Mouse (Mus musculus): ENCODE data around the gene Gm4312.
"Not testable (repeated sequence)": the region's sequence is repeated elsewhere in the genome, so short reads cannot be mapped to it uniquely, and the experiment has no call there.

Gene Gm4312

DNA sequence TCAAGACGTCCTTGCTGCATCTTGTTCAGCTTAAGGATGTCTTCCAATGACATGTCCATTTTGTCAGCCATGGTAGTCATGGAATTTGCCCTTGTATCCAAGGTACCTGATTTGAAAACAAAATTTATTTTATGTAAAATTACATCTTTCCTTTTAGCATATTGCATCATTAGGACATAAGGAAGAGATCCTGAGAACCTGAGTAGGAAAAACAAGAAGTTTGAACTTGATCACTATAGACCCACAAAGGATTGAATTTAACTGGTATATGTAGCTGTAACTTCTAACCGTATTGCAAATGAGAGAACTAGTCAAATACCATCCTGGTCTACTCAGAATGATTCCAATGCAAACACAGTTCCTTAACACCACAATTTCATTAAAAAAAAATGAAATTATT, at the start of gene Gm4312:
Gene Gm4312 (minus strand): TSS at position 101 of the 400 bp plus-strand sequence.
- not testable (repeated sequence) for DNase-seq (ENCODE audit: low spot score)

- no peak for DNase-seq (ENCODE audit: low spot score)
These were observed 45.2 kb upstream of the Gm4312 start for GRCm38 (mm10) chr10:100427592-100427991.

DNA sequence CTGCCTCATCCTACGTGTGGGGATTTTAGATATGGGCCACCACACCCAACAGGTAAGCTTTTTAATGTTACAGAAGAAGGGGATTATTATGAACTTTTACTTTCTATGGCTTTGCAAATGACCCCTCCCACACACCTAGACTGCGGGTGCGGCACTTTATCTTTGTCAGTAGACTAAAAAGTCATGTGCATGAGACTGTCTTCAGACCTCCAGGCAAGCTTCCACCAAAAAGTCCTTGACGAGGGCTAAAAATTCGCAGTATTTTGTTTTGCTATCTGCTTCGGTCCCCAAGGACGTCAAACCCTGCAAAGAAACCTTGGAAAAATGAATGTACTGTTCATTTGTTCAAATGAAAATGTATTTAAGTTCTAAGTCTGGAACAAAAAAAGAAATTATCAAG, 33.2 kb upstream of the Gm4312 start:
- DNase-seq (ENCODE audit: low spot score), result no peak

- DNase-seq (ENCODE audit: low spot score), result not testable (repeated sequence)
These were observed 19.9 kb upstream of the Gm4312 start for GRCm38 (mm10) chr10:100402301-100402700.

DNA sequence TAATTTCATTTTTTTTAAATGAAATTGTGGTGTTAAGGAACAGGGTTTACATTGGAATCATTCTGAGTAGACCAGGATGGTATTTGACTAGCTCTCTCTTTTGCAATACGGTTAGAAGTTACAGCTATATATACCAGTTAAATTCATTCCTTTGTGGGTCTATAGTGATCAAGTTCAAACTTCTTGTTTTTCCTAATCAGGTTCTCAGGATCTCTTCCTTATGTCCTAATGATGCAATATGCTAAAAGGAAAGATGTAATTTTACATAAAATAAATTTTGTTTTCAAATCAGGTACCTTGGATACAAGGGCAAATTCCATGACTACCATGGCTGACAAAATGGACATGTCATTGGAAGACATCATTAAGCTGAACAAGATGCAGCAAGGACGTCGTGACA, 21.3 kb downstream of the Gm4312 start, which contains the start of gene Gm4307:
Gene Gm4307 (plus strand): TSS at position 301 of the 400 bp plus-strand sequence.
- not testable (repeated sequence) for DNase-seq (ENCODE audit: low spot score)

GRCm38 (mm10) chr10:100356841-100357240, 25.5 kb downstream of the Gm4312 start:
- not testable (repeated sequence) for DNase-seq (ENCODE audit: low spot score)

GRCm38 (mm10) chr10:100350793-100351192, 31.6 kb downstream of the Gm4312 start, which contains the start of gene Gm4305:
TSS of gene Gm4305 (plus strand) at chr10:100351093.
- DNase-seq (ENCODE audit: low spot score), result not testable (repeated sequence)

DNA sequence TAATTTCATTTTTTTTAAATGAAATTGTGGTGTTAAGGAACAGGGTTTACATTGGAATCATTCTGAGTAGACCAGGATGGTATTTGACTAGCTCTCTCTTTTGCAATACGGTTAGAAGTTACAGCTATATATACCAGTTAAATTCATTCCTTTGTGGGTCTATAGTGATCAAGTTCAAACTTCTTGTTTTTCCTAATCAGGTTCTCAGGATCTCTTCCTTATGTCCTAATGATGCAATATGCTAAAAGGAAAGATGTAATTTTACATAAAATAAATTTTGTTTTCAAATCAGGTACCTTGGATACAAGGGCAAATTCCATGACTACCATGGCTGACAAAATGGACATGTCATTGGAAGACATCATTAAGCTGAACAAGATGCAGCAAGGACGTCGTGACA, 36.7 kb downstream of the Gm4312 start, which contains the start of gene Gm4303:
Gene Gm4303 (plus strand): TSS at position 301 of the 400 bp plus-strand sequence.
- DNase-seq (ENCODE audit: low spot score), result not testable (repeated sequence)

- DNase-seq (ENCODE audit: low spot score), result not testable (repeated sequence)
These were observed 41.8 kb downstream of the Gm4312 start, which contains the start of gene Gm4302 for GRCm38 (mm10) chr10:100340536-100340935. TSS of gene Gm4302 (plus strand) at chr10:100340836.

DNA sequence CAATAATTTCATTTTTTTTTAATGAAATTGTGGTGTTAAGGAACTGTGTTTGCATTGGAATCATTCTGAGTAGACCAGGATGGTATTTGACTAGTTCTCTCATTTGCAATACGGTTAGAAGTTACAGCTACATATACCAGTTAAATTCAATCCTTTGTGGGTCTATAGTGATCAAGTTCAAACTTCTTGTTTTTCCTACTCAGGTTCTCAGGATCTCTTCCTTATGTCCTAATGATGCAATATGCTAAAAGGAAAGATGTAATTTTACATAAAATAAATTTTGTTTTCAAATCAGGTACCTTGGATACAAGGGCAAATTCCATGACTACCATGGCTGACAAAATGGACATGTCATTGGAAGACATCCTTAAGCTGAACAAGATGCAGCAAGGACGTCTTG, 47.0 kb downstream of the Gm4312 start, which contains the start of gene Gm4301:
Gene Gm4301 (plus strand): TSS at position 301 of the 400 bp plus-strand sequence.
- not testable (repeated sequence) for DNase-seq (ENCODE audit: low spot score)

Data from left cerebral cortex, adult 11 months (tissue).